Mouse (Mus musculus): ENCODE data around the gene Spint2.
A peak's percentile ranks its signal among the peaks of the same experiment; 100 is the strongest.

DNA sequence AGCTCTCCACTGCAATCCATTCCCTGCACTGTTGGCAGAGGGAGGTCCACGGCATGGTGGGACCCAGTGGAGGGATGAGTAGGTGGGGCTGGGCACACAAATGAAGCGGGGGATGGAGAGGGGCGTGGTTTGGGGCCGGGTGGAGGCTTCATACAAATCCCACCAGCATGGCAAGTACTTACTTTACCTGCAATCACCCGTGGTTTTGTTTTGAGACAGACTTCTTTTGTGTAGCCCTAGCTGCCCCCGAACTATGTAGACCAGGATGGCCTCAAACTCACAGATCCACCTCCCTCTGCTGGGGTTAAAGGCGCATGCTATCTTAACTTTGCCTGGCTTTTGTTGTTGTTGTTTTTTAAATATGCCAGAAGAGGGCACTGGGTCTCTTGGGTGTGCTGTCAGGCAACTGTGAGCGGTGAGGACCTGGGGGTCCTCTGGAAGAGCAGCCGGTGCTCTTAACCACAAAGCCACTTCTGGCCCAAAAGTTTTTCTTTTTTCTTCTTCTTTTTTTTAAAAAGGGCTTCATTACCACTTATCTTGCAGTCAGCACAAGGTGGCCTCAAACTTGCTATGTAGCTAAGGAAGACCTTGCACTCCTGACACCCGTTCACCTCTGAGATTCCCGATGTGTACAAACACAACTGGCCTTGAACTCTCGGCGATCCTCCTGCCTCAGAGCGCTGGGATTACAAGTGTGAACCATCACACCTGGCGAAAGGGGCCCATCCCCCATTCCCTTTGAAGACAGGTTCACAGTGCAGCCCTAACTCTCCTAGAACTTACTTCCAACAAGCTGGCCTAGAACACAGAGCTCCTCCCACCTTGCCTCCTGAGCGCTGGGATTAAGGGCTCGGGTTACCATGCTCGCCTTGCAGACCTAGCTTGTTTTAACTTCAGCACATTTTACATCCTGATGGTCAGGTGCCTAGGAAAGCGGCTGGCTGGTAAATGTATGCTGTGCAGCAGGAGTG is 37.9 kb upstream of the Spint2 start:
- TF ChIP-seq CTCF (IDR thresholded peaks at IDR 0.05; ENCODE audit: borderline replicate concordance, extremely low read depth, insufficient read depth, insufficient read length): peak; percentile 29; the same call in 1 of the 2 replicates
- TF ChIP-seq POLR2A (IDR thresholded peaks at IDR 0.05; ENCODE audit: borderline replicate concordance, extremely low read depth, insufficient read depth, insufficient read length, poor library complexity, severe bottlenecking): no peak

Data from brain, embryonic 14.5 days (tissue).